Mouse (Mus musculus) erythroid progenitor cell, adult 5-6 weeks (primary cell): Measurements from ENCODE around the gene Tbxas1. TPM values are rescaled to one million over a fixed set of nuclear protein-coding genes. Genes with fewer than 3 reads are reported as not detected.

Experiments used
- total RNA-seq, 2 experiments: library from RNA; stranded (forward) in 1 of 2; stranded (reverse) in 1 of 2; fragments of 150-400 nt in 1 of 2; fragments of 186-747, 209-891 nt in 1 of 2; gene quantifications; 2 replicates each; pipeline versions ENCODE4 v1.2.3 to v1.2.4; 2015 to 2017; ENCODE audit warnings: low replicate concordance in 2 of 2

Gene Tbxas1
- total RNA-seq, 2 experiments from 2014 or later, result 18.6 to 18.9 TPM

Other genes with a start within 250 kb of the Tbxas1 start
- gene Klrg2, start 238.2 kb upstream of the Tbxas1 start, total RNA-seq (2015; ENCODE audit: low replicate concordance), result not detected in 2 replicates
- not detected in 2 replicates for gene Klrg2, start 238.2 kb upstream of the Tbxas1 start, total RNA-seq (2017; ENCODE audit: low replicate concordance)
- not detected in 2 replicates for gene Clec2l, start 212.3 kb upstream of the Tbxas1 start, total RNA-seq (2015; ENCODE audit: low replicate concordance)
- 0.39 TPM in 1 of 2 replicates, not detected in the other for gene Clec2l, start 212.3 kb upstream of the Tbxas1 start, total RNA-seq (2017; ENCODE audit: low replicate concordance)
- 274 and 280 TPM in 2 replicates for gene Hipk2, start 761 bp downstream of the Tbxas1 start, total RNA-seq (2015; ENCODE audit: low replicate concordance)
- 160 and 174 TPM in 2 replicates for gene Hipk2, start 761 bp downstream of the Tbxas1 start, total RNA-seq (2017; ENCODE audit: low replicate concordance)
- gene Parp12, start 242.9 kb downstream of the Tbxas1 start, total RNA-seq (2015; ENCODE audit: low replicate concordance), result 17.6 and 21.3 TPM in 2 replicates
- 16.9 and 30.9 TPM in 2 replicates for gene Parp12, start 242.9 kb downstream of the Tbxas1 start, total RNA-seq (2017; ENCODE audit: low replicate concordance)